Mouse (Mus musculus) spleen, postnatal 36 days (tissue): ENCODE data around the gene Dph5.

Experiments
- DNase-seq, 2 experiments: peaks; one replicate each; pipeline ENCODE4 v3.0.0; 2022; ENCODE audit warnings: low spot score in 2 of 2, mixed read lengths in 1 of 2

The Dph5 gene

DNA sequence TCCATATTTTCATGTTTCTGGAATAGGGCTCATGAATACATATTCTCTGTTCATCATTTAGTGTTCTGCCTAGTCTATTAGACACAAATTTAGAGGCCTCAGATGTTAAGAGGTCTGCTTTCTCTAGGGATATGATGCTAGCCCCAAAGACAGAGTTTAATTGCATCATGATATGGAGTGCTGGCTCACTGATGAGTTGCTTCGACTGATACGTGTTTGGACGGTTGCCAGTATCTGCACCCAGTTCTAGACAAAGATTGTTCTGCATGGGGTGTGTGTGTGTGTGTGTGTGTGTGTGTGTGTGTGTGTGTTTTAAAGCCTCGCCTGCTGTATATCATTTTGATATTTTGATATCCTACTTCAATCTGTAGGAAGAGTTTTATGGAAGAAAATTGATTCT is 4.7 kb downstream of the Dph5 start:
- no peak for DNase-seq

GRCm38 (mm10) chr3:115893166-115893565 is 5.5 kb downstream of the Dph5 start:
- no peak for DNase-seq

- no peak for DNase-seq
These were observed 10.8 kb downstream of the Dph5 start for GRCm38 (mm10) chr3:115898354-115898948.

GRCm38 (mm10) chr3:115902301-115902956 is 14.8 kb downstream of the Dph5 start:
- peak; percentile 44 to 58 for DNase-seq

GRCm38 (mm10) chr3:115905067-115905466 is 17.4 kb downstream of the Dph5 start:
- no peak for DNase-seq

GRCm38 (mm10) chr3:115905567-115905966 is 17.9 kb downstream of the Dph5 start:
- DNase-seq: no peak

GRCm38 (mm10) chr3:115907406-115907805 is 19.8 kb downstream of the Dph5 start:
- peak; percentile 53 to 55 for DNase-seq

DNA sequence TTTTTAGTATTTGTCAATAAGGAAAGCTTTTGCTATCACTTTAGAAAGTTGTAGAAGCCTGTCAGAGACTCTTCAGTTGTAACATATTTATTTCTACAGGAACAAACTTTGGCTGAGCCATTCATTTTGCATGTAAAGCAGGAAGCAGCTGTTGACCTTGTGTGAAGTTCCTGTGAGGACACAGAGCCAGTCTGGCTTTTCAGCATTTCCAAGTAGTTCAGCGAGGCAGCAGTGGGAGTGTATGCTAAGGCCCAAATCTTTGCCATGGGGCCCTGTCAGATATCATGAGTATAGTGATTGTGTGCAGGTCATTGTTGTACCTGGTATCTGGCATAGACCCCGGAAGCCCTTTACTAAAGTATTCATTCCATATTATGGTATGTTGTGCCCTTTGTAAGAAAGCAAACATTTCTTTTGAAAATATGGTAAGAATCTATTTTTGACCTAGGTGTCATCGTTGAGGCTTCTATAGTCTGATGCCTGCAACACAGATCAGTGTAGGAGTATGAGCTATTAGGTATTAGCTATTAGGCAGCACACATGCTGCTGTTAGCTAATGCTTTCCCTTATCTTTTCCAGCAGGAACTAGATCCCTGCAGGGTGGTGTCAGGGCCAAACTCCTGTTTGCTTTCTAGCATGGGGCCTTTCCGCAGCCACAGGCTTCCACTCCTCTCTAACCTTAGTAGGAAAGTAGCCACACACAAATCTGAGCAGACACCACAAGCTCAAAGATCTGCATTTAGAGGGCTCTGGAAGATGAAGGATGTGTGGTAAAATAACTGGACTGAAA is 37.0 kb downstream of the Dph5 start:
- no peak for DNase-seq

- no peak for DNase-seq
These were observed 38.9 kb downstream of the Dph5 start for GRCm38 (mm10) chr3:115926531-115926930.

DNA sequence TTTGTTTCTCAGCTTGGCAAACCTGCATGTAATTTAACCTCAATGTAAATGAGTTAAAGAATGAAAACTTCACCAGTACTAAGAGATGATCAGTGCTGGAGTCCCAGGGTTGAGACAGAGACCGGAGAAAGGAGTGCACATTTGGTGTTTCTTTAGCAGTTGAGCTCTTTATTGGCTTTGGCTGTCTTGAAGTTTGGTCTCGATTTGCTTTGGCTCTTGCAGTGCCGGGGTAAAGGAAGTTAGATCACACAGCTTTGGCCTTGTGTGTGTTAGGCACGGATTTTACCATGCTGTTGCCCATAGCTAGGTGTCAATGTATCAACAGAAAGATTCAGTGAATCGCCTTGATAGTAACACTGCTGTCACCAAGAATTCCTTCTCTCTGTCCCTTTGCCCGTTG is 44.1 kb downstream of the Dph5 start:
- no peak for DNase-seq

DNA sequence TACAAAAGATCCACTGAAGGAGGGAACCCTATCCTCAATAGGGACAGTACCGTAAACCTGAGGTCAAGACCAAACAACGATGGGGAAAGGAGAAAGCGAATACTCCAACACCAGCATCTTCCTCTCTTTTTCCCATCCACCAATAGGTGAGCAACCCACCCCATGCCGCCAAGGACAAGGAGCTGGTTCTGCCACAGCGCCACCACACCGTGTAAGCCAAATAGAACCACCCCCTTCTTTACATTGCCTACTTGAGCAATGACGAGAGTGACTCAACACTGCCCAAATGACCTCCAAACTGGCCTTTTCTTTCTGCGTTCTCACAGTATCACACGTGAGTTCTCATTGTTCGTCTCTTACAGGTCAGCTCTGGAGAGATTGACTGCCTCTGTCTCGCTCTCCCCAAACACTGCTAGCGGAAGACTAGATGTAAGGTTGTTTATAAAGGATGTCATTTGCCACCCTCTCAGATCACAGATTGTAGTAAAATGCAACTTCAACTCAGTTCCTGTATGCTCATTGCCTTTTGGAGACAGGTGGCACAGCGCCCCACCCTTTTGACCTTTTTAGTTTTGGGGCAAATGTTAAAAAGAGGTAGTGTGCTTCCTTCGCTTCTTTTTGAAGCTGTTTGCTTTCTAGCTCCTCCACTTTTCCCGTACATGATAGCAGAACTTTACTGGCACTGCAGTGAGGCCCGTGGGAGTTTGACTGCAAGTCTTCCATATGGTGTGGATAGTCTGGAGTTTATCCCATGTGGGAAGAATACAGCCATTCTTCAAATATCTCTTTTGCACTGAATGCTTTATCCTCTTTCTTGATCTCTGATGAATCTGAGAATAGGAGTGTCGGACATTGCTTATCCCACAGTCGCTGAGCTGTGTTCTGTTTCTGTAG is 45.9 kb downstream of the Dph5 start:
- DNase-seq: peak; percentile 68 to 70

- DNase-seq: peak; percentile 48 to 68
These were observed 49.3 kb downstream of the Dph5 start for GRCm38 (mm10) chr3:115936734-115937599.

DNA sequence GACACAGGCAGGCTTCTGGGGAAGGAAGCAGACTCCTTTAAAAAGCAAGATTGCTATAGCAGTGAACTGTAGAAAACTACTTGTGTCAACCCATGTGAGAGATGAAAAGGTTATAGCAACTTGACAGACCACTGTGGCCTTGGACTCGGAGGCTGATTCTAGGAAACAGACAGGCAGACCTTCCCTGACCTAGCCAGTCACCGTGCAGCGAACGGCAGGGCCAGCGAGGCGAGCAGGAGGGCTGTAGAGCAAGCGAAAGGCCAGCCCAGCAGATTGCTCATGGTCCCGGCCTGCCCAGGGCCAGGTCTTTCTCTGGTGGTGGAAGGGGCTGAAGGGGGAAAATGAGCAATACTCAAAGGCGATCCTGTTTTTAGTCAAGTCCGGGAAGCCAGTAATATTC is 50.2 kb downstream of the Dph5 start:
- no peak for DNase-seq

DNA sequence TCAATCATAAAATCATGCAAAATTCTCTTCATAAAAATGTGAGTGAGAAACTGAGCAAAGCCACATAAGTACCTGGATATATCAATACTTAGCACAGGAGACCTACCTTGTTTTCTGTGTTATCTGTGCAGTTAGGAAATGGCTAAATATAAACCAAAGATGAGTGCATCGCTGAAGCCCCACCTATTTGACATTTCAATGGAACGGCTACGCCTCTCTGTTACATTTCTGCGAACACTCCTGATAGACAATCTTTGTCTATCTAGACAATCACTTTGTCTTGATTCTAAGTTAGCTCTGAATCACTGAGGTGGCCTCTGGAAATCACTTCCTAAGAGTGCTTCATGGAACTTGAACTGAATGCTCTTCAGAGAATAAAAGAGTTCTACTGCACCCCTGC is 52.9 kb downstream of the Dph5 start:
- DNase-seq: no peak

DNA sequence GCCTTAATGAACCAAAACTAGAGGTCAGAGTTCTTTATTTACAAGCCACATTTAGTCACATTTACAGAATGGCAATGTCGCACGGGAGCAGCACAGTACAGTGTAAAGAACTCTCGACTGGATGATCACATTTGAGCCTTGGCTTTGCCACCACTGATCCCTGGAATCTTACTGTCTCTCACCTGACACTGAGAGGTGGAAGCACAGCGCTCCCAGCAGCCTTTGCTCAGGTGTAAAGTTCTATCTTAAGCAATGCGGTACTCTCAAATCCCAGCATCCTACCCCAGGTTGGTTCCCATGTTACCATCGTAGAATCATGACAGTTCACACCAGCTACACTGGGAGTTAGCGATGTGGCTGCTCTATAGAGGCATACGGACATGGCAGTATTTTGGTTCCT is 53.8 kb downstream of the Dph5 start:
- no peak for DNase-seq

GRCm38 (mm10) chr3:115944376-115944775 is 56.7 kb downstream of the Dph5 start:
- DNase-seq: no peak

DNA sequence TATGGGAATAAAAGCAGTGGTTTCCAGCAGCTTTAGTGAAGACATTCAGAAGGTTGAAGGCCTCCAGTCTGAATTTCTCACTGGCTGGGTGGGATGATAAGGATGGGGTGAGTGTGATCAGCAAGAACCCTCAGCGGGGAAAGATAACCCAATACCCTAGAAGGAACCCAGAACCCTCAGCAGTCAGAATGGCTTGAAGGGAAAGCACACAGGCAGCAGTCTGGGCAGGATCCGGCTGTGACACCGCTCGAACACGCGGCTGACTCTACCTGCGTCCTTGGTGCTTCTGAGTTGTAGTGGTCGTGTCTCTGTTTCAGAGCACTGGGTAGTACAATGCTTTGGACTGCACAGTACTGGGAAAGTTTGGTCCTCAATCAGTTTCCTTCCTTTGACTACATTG is 58.6 kb downstream of the Dph5 start:
- no peak for DNase-seq

DNA sequence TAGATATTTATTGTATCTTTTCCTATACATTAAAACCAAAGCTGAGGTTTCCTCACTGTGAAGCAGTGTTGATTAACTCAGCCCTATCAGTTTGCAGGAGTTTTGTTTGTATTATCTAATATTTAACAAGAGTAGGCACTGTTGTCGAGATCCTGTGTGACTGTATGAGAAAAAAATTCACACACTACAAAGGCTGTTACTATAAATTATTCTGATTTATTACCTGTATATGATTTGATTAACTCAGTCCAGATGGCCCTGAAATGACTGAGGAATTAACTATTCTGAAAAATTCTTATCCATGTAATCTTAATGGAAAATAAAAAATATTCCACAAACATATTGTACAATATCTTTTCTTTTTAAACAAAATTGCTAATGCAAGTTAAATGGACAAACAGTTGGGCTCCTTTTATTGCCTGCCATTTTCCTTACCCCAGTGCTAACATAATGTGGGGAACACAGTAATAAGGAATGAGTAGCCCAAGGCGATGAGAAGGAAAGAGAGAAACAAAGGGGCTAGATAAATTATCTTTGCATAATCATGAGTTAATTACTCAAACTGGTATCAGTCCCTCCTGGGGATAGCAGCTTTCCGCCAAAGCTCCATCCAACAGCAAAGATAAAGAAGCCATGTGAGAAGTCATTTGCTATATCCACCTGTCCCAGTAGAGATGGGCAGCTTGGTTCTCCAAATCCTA is 61.7 kb downstream of the Dph5 start:
- DNase-seq: no peak

GRCm38 (mm10) chr3:115949921-115950877 is 62.6 kb downstream of the Dph5 start:
- no peak for DNase-seq
